Mouse (Mus musculus): Measurements from ENCODE around the gene Khdrbs2. TPM values are rescaled to one million over a fixed set of nuclear protein-coding genes. Genes with fewer than 3 reads are reported as not detected.
A peak's percentile ranks its signal among the peaks of the same experiment; 100 is the strongest.

The Khdrbs2 gene
- polyA plus RNA-seq (2015; fragmentation: Nextera tagmentation; extraction: Ambion mirVana), result 5.9 and 8.8 TPM in 2 replicates

DNA sequence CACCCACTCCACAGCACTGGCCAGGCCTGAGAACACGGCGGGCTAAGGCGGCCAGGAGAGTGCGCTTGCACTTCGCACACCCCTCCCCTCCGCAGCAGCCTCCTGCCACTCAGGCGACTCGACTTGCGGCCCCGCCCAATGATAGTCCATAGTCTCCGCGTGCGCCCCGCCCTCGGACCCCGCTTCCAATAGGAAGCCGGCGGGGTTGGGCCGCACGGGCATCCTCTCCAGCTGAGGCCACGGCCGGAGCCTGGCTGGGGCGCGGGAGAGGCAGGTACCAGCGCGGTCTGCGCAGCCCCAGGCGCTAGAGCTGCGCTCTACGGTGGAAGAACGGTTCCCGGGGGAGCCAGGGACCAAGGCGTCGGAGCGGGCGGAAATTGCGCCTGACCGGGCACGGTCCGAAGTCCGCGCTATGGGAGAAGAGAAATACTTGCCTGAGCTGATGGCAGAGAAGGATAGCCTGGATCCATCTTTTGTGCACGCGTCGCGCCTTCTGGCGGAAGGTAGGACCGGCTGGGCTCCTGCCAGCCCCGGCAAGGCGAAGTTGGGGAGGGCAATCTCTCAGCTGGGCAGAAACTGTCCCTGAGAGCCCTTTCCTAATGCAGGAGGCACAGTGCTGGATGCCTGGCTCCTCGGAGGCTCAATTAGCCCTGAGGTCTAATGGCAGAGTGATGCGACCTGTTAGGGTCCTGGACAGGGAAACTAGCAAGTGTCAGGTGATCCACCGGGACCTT is at the start of gene Khdrbs2:
TSS of gene Khdrbs2 (plus strand) at position 209 of the 734 bp plus-strand sequence.
- H3K9ac ChIP-seq, result peak within 1 kb of the TSS; percentile 67
- H3K4me3 ChIP-seq, result peak within 1 kb of the TSS; percentile 64
- peak within 1 kb of the TSS; percentile 92 for H3K4me2 ChIP-seq
- WGBS, result under 1% methylated on average over 53 of the region's 53 CpGs
- no peak within 1 kb of the TSS for H3K27ac ChIP-seq
- peaks cover 23% of the 10 kb centered on the region for H3K27me3 ChIP-seq
- ATAC-seq (ENCODE audit: insufficient number of reproducible peaks, insufficient read depth, low FRiP score, low TSS enrichment, low read depth), result peak; percentile 98
- no peaks in the 10 kb centered on the region for H3K9me3 ChIP-seq
- peaks cover 7% of the 10 kb centered on the region for H3K4me1 ChIP-seq
- H3K36me3 ChIP-seq, result no peaks in the 10 kb centered on the region

DNA sequence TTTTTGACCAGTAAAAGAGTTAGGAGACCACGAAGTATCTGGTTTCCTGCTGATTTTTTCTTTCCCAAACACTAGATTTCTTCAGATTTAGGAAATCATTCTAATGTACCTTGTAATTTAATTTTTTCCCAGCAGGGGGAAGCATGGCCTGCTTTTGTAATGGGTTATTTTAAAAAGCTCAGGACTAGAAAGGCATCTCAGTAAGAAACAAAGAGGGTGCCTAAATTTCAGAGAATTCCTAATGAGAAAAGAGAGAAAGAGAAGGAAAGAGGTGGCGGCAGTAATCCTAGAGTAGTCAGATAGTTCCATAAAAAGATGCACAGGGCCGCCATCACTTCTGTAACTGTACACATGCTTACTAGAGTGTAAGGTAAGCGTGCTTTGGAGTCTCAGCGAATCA is 2.1 kb downstream of the Khdrbs2 start:
- peak overlapping the region; percentile 28 for H3K4me2 ChIP-seq

DNA sequence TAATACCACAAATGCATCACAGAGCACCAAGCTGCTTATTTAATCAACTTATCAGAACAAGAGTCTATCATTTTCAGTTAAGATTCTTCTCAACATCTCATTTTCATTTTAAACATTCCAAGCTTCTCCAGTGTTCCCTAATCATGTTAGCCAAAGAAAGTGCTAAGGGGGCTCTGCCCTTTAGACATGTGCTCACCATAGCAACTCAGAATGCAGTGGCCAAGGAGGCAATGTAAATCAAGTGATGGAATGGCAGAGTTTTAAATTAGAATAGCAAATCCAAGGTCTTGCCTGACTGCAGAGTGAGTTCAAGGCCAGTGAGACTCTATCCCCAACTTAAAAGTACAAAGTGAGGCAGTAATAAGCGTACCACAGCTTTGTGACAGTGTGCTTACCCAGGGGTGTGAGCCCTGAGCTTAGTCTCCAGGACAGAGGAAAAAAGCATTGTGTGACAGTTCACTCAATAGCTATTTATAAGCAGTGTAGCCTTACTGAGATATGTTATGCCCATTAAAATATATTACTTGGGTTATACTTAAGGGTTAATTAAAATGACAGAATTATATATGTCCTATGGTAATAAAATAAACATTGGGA is 27.2 kb downstream of the Khdrbs2 start:
- WGBS, result 75% methylated on average over 1 of the region's 1 CpGs
- no peaks in the 10 kb centered on the region for H3K36me3 ChIP-seq
- no peaks in the 10 kb centered on the region for H3K27me3 ChIP-seq
- H3K9ac ChIP-seq, result no peak overlapping the region
- no peaks in the 10 kb centered on the region for H3K9me3 ChIP-seq
- H3K27ac ChIP-seq, result no peak overlapping the region
- H3K4me3 ChIP-seq, result no peak overlapping the region
- H3K4me1 ChIP-seq, result no peaks in the 10 kb centered on the region
- no peak overlapping the region for H3K4me2 ChIP-seq
- ATAC-seq (ENCODE audit: insufficient number of reproducible peaks, insufficient read depth, low FRiP score, low TSS enrichment, low read depth), result no peak

More for the DNA sequence above, 2.1 kb downstream of the Khdrbs2 start:
- Histone ChIP-seq H3K9ac (no peak overlapping the region), H3K27me3 (peaks cover 23% of the 10 kb centered on the region), H3K4me3 (no peak overlapping the region), H3K27ac (no peak overlapping the region), H3K36me3 (no peaks in the 10 kb centered on the region), H3K9me3 (no peaks in the 10 kb centered on the region), H3K4me1 (peaks cover 7% of the 10 kb centered on the region)
- WGBS, result 51% methylated on average over 5 of the region's 5 CpGs
- no peak for ATAC-seq (ENCODE audit: insufficient number of reproducible peaks, insufficient read depth, low FRiP score, low TSS enrichment, low read depth)

DNA sequence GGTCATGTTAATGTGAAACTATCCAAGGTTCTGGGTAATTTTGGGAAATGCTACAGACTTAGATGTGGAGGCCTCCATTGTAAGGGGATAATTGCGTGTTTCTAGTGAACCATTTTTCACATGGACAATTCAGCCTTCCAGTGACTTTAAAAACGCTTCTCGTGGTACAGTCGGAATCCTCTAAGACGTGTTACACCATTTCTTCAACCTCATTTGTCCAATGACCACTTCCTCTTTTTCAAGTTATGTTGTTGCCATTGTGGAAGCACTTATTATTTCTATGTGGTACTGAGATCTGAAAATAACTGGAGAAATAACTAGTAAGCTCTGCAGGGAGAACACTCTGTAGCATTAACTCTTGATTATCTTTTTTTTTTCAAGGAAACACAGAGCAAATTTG is 75.9 kb downstream of the Khdrbs2 start:
- H3K27ac ChIP-seq, result no peak overlapping the region
- H3K9ac ChIP-seq, result no peak overlapping the region
- no peak for ATAC-seq (ENCODE audit: insufficient number of reproducible peaks, insufficient read depth, low FRiP score, low TSS enrichment, low read depth)
- H3K9me3 ChIP-seq, result no peaks in the 10 kb centered on the region
- WGBS, result 87% methylated on average over 5 of the region's 5 CpGs
- H3K36me3 ChIP-seq, result no peaks in the 10 kb centered on the region
- H3K4me3 ChIP-seq, result no peak overlapping the region
- no peak overlapping the region for H3K4me2 ChIP-seq
- H3K4me1 ChIP-seq, result no peaks in the 10 kb centered on the region
- H3K27me3 ChIP-seq, result no peaks in the 10 kb centered on the region

DNA sequence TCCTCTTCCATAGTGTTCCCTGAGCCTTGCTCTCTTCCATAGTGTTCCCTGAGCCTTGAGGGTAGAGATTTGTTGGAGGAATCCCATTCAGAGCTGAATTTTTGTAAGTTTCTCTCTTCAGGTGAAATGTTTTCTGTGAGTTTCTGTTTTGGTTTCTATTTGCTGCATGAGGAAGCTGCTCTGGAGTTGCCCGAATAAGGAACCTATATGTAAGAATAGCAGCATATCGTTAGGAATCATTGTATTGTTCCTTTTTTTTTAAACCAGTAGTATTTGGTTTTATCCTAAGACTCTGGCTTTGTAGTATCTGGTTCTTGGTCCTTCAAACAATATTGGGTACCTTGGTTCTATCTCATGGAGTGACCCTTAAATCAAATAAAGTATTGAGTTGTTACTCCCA is 77.1 kb downstream of the Khdrbs2 start:
- WGBS, result 90% methylated on average over 2 of the region's 2 CpGs
- no peak overlapping the region for H3K4me3 ChIP-seq
- ATAC-seq (ENCODE audit: insufficient number of reproducible peaks, insufficient read depth, low FRiP score, low TSS enrichment, low read depth), result no peak
- H3K4me2 ChIP-seq, result no peak overlapping the region
- no peak overlapping the region for H3K27ac ChIP-seq
- no peak overlapping the region for H3K9ac ChIP-seq
- no peaks in the 10 kb centered on the region for H3K4me1 ChIP-seq
- no peaks in the 10 kb centered on the region for H3K9me3 ChIP-seq
- no peaks in the 10 kb centered on the region for H3K27me3 ChIP-seq
- H3K36me3 ChIP-seq, result no peaks in the 10 kb centered on the region

DNA sequence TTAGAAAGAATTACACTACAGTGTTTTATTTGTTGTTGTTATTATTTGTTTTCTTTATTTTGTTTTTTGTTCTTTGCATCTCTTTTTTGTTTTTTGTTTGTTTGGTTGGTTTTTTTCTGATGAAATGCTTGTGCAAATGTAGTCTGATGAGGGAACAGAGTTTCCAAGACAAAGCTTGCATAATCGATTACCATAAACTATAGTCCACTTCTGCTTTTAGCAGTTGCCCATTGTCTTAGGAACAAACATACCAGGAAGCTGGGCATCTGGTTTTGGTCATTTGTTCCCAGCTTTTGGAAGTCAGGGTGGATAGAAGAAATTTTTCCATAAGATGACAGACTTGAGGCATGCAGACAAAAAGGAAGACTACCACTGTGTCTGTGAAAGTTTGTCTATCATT is 77.8 kb downstream of the Khdrbs2 start:
- Histone ChIP-seq H3K36me3 (no peaks in the 10 kb centered on the region), H3K27ac (no peak overlapping the region), H3K4me1 (no peaks in the 10 kb centered on the region), H3K27me3 (no peaks in the 10 kb centered on the region), H3K4me3 (no peak overlapping the region), H3K4me2 (no peak overlapping the region), H3K9ac (no peak overlapping the region), H3K9me3 (no peaks in the 10 kb centered on the region)
- ATAC-seq (ENCODE audit: insufficient number of reproducible peaks, insufficient read depth, low FRiP score, low TSS enrichment, low read depth), result no peak
- 91% methylated on average over 1 of the region's 1 CpGs for WGBS

DNA sequence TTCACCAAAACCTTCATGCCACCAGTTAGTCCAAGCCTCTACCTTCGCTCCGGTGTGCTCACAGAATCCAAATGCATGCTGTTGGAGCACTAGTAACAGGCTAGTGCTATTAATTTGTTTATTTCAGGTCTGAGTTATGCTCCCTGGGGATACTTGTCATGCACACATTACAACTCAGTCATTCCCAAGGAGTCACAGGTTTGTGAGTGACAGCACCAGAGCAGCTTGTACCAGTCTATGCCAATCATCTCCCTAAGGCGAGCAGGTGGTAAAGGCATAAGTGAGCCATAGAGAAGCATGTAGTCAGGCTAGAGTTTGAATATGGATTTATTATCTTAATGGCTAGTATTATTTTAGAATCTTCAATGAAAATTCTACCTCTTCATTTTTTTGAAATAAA is 86.4 kb downstream of the Khdrbs2 start:
- WGBS, result 96% methylated on average over 3 of the region's 3 CpGs
- no peak overlapping the region for H3K9ac ChIP-seq
- no peak overlapping the region for H3K27ac ChIP-seq
- no peak overlapping the region for H3K4me2 ChIP-seq
- no peaks in the 10 kb centered on the region for H3K9me3 ChIP-seq
- no peak for ATAC-seq (ENCODE audit: insufficient number of reproducible peaks, insufficient read depth, low FRiP score, low TSS enrichment, low read depth)
- no peaks in the 10 kb centered on the region for H3K4me1 ChIP-seq
- H3K4me3 ChIP-seq, result no peak overlapping the region
- no peaks in the 10 kb centered on the region for H3K27me3 ChIP-seq
- no peaks in the 10 kb centered on the region for H3K36me3 ChIP-seq

DNA sequence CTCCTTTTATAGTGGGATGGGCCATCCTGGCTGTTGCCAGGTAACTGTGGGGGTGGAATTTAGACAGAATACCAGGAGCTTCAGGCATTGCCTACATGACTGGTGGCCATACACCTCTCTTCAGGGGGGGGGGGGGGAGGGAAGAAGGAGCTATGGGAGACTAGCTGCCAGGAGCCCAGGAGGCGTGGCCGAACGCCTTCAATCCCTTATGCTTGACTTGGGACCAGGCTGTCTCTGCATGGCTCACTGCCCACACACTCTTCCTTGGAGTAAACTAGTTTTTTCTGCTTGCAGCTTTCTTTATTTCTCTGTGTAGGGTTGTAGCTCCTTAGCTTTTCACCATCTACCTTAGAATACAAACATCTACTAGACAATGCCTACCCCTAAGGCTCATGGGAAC is 98.0 kb downstream of the Khdrbs2 start:
- ATAC-seq (ENCODE audit: insufficient number of reproducible peaks, insufficient read depth, low FRiP score, low TSS enrichment, low read depth), result no peak
- no peaks in the 10 kb centered on the region for H3K9me3 ChIP-seq
- H3K27ac ChIP-seq, result no peak overlapping the region
- H3K4me3 ChIP-seq, result no peak overlapping the region
- H3K9ac ChIP-seq, result no peak overlapping the region
- no peak overlapping the region for H3K4me2 ChIP-seq
- 98% methylated on average over 3 of the region's 3 CpGs for WGBS
- H3K27me3 ChIP-seq, result no peaks in the 10 kb centered on the region
- no peaks in the 10 kb centered on the region for H3K36me3 ChIP-seq
- H3K4me1 ChIP-seq, result no peaks in the 10 kb centered on the region

DNA sequence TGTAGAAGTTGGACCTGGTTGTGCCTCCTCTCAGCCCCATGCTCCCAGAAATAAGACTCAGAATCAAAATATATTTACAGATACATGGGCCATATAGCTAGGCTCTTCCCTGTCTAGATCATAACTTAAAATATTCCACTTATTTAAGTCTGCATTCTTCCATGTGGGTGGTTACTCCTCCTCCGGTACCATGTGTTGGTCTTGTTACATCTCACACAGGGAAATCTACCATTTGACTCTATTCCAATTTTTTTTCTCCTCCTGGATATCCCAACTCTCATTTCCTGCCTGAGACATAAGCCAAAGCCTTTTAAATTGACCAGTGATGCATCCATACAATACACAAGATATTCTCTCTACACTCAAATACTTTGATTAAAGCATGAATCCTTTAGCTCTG is 122.2 kb downstream of the Khdrbs2 start:
- H3K27ac ChIP-seq, result no peak overlapping the region
- no peak overlapping the region for H3K9ac ChIP-seq
- no peaks in the 10 kb centered on the region for H3K27me3 ChIP-seq
- no peaks in the 10 kb centered on the region for H3K4me1 ChIP-seq
- no peak for ATAC-seq (ENCODE audit: insufficient number of reproducible peaks, insufficient read depth, low FRiP score, low TSS enrichment, low read depth)
- no peak overlapping the region for H3K4me3 ChIP-seq
- no peaks in the 10 kb centered on the region for H3K36me3 ChIP-seq
- H3K4me2 ChIP-seq, result no peak overlapping the region
- H3K9me3 ChIP-seq, result no peaks in the 10 kb centered on the region
- WGBS, result 84% methylated on average over 1 of the region's 1 CpGs

DNA sequence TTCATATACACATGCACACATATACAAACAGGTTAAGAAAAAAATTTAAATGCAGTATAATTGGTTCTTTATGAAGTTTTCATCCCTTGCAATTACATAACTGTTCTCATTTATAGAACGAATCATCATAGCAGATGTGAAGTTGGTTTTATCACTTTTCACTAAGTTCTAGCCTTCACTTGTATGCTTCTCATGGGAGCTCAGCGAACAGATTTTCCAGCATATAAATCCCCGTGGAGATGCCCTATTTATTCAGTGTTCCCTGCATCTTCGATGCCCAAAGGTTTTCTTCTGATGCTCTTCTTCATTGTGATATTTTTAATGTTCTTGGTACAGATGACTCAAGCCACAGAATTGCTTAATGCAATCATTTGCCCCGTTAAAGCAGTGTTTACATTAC is 128.9 kb downstream of the Khdrbs2 start:
- WGBS, result 78% methylated on average over 5 of the region's 5 CpGs
- no peak for ATAC-seq (ENCODE audit: insufficient number of reproducible peaks, insufficient read depth, low FRiP score, low TSS enrichment, low read depth)
- H3K27me3 ChIP-seq, result no peaks in the 10 kb centered on the region
- no peaks in the 10 kb centered on the region for H3K9me3 ChIP-seq
- no peak overlapping the region for H3K4me2 ChIP-seq
- no peak overlapping the region for H3K27ac ChIP-seq
- no peaks in the 10 kb centered on the region for H3K36me3 ChIP-seq
- H3K4me1 ChIP-seq, result no peaks in the 10 kb centered on the region
- H3K4me3 ChIP-seq, result no peak overlapping the region
- H3K9ac ChIP-seq, result no peak overlapping the region

DNA sequence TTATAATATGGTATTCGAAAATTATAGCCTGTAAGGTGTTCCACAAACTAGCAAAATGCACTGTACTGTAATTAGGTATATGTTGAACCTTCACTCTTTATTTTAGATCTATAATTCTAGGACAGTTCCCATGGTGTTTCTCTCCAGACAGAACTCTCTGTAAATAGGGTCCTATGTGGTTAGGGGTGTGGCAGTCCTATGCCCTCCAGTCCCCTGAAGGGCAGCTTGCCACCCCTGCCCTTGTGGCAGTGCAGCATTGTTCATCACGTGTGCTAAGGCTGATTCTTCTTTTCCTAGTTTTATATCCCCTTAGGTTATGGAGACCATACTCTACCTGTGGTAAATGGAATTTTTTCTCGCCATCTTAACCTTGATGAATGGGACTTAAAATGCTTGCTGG is 136.6 kb downstream of the Khdrbs2 start:
- H3K9me3 ChIP-seq, result no peaks in the 10 kb centered on the region
- 71% methylated on average over 3 of the region's 3 CpGs for WGBS
- no peak overlapping the region for H3K9ac ChIP-seq
- no peak overlapping the region for H3K4me3 ChIP-seq
- H3K4me2 ChIP-seq, result no peak overlapping the region
- ATAC-seq (ENCODE audit: insufficient number of reproducible peaks, insufficient read depth, low FRiP score, low TSS enrichment, low read depth), result no peak
- H3K4me1 ChIP-seq, result no peaks in the 10 kb centered on the region
- H3K36me3 ChIP-seq, result no peaks in the 10 kb centered on the region
- H3K27me3 ChIP-seq, result no peaks in the 10 kb centered on the region
- no peak overlapping the region for H3K27ac ChIP-seq

DNA sequence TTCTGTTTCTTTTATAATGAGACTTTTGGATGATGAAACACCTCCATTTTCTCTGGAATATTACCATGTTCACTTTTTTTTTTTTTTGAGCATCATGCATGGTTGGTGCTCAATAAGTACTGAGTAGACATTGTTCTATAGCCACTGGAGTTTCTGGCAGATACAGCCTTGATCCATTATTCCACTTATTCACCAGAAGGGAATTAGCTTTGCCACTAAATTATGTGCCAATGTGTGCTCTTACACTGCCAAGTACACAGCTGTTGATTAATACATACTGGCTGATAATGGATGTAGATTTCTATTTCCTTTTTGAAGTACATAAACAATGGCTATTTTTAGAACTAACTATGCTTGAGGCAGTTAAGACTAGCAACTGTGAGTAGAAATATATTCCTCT is 137.1 kb downstream of the Khdrbs2 start:
- H3K9me3 ChIP-seq, result no peaks in the 10 kb centered on the region
- ATAC-seq (ENCODE audit: insufficient number of reproducible peaks, insufficient read depth, low FRiP score, low TSS enrichment, low read depth), result no peak
- no peak overlapping the region for H3K4me2 ChIP-seq
- no peak overlapping the region for H3K27ac ChIP-seq
- no peak overlapping the region for H3K9ac ChIP-seq
- H3K4me3 ChIP-seq, result no peak overlapping the region
- no peaks in the 10 kb centered on the region for H3K36me3 ChIP-seq
- no peaks in the 10 kb centered on the region for H3K27me3 ChIP-seq
- no peaks in the 10 kb centered on the region for H3K4me1 ChIP-seq
